Mouse (Mus musculus) hindbrain, postnatal 0 days (tissue): ENCODE measurements around the gene Ly6g. TPM values are rescaled to one million over a fixed set of nuclear protein-coding genes. Genes with fewer than 3 reads are reported as not detected.
"Not testable (repeated sequence)": the region's sequence is repeated elsewhere in the genome, so short reads cannot be mapped to it uniquely, and the experiment has no call there.

Source experiments
- ATAC-seq: fragments of 200-750 bp; cut with Nextera tagmentation; 2 replicates; pipeline ENCODE4 v1.8.0; 2017; ENCODE audit warnings: mild to moderate bottlenecking, moderate TSS enrichment, moderate library complexity
- DNase-seq: peaks from one replicate; pipeline ENCODE4 v3.0.0-alpha.2; 2015; ENCODE audit warnings: low spot score
- H3K27ac ChIP-seq: fragments of 300-500 bp; sonication (generic); 2 replicates; pipeline ENCODE4 v1.5.1; 2014; ENCODE audit warnings: mild to moderate bottlenecking
- H3K27me3 ChIP-seq: fragments of 300-500 bp; sonication (generic); 2 replicates; pipeline ENCODE4 v1.6.1; 2014; ENCODE audit warnings: low read length, mixed read lengths; ENCODE audit not compliant: insufficient read depth
- H3K36me3 ChIP-seq: fragments of 300-500 bp; sonication (generic); 2 replicates; pipeline ENCODE4 v1.6.1; 2014; ENCODE audit warnings: low read length, mixed read lengths; ENCODE audit not compliant: insufficient read depth
- H3K4me1 ChIP-seq: fragments of 300-500 bp; sonication (generic); 2 replicates; pipeline ENCODE4 v1.6.1; 2014; ENCODE audit warnings: antibody characterized with exemption, low read length, mixed read lengths; ENCODE audit not compliant: insufficient read depth
- H3K4me2 ChIP-seq: fragments of 300-500 bp; sonication (generic); 2 replicates; pipeline ENCODE4 v1.6.1; 2014; ENCODE audit warnings: low read depth, mild to moderate bottlenecking, low read length, moderate library complexity, mixed read lengths
- H3K4me3 ChIP-seq: fragments of 300-500 bp; sonication (generic); 2 replicates; pipeline ENCODE4 v1.5.1; 2014; ENCODE audit warnings: low read length
- H3K9ac ChIP-seq: fragments of 300-500 bp; sonication (generic); replicated peaks from 2 replicates; pipeline ENCODE4 v1.6.1; 2014; ENCODE audit warnings: mild to moderate bottlenecking, low read length, moderate library complexity, mixed read lengths
- H3K9me3 ChIP-seq: fragments of 300-500 bp; sonication (generic); 2 replicates; pipeline ENCODE4 v1.6.1; 2016; ENCODE audit warnings: low read length, mixed read lengths
- CTCF ChIP-seq: IDR thresholded peaks from 2 replicates; pipeline ENCODE4 v1.5.1; 2016; ENCODE audit warnings: antibody characterized with exemption, control low read depth, low read depth
- WGBS: fragments of 180-500 bp; shearing (Covaris S2); extraction: QIAGEN DNeasy Blood & Tissue Kit; methylation state at CpG from one replicate; pipeline ENCODE4 v1.1.7; 2014; 5-methylcytosine and 5-hydroxymethylcytosine counted together
- polyA plus RNA-seq: library from polyadenylated mRNA; unstranded; fragments of >200 nt; fragmentation: Nextera tagmentation; extraction: Ambion mirVana; gene quantifications from 2 replicates; pipeline ENCODE4 v1.2.1, GENCODE M21; 2015
- total RNA-seq: library from RNA; depleted of rRNA; stranded (reverse); fragments of >200 nt; gene quantifications from 2 replicates; pipeline ENCODE4 v1.2.3, GENCODE M21; 2014

Ly6g gene
- total and polyA plus RNA-seq, 2 experiments from 2014 or later, result 0.15 TPM; not detected in 1

DNA sequence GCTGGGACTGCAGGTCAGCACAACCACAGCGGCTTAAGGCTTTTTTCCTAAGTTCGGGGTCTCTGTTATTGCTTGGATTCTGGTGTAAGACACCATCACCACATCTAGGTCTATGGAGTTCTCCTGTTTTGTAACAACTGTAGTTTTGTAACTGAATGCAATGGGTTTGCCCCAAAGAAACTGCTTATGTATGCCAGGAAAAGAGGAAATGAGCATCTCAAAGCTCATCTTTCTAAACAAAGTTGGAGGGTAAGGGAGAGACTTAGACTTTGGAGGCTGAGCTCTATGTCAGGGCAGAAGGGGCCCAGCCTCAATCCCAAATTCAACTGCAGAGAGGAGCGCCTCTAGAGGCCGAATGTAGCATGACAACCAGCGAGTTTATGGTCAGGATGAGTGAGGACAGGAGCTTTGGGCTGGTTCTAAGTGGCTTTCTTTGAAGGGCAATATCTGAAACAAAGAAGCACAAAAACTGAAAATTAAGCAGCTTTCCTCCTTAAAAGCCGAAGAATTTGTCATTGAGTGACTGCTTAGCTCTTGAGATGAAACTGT lies 13.2 kb upstream of the Ly6g start:
- not testable (repeated sequence) for H3K36me3 ChIP-seq, H3K9ac ChIP-seq, H3K27me3 ChIP-seq, H3K4me2 ChIP-seq, H3K4me1 ChIP-seq, H3K4me3 ChIP-seq, H3K9me3 ChIP-seq, ATAC-seq, H3K27ac ChIP-seq
- DNase-seq, result peak; percentile 21
- 45% methylated on average over 6 of the region's 6 CpGs for WGBS
- peak; percentile 64 for TF ChIP-seq CTCF

GRCm38 (mm10) chr15:75143735-75144134 lies 11.3 kb upstream of the Ly6g start:
- no peak for DNase-seq
- H3K4me2 ChIP-seq, result no peak overlapping the region
- no peaks in the 10 kb centered on the region for H3K9me3 ChIP-seq
- no peaks in the 10 kb centered on the region for H3K27me3 ChIP-seq
- WGBS, result 67% methylated on average over 3 of the region's 3 CpGs
- ATAC-seq, result no peak
- no peaks in the 10 kb centered on the region for H3K4me1 ChIP-seq
- no peak overlapping the region for H3K27ac ChIP-seq
- no peaks in the 10 kb centered on the region for H3K36me3 ChIP-seq
- peak; percentile 64 for TF ChIP-seq CTCF
- H3K4me3 ChIP-seq, result no peak overlapping the region
- H3K9ac ChIP-seq, result no peak overlapping the region

- ATAC-seq (no peak), DNase-seq (no peak)
- Histone ChIP-seq H3K36me3 (no peaks in the 10 kb centered on the region), H3K27ac (no peak overlapping the region), H3K27me3 (no peaks in the 10 kb centered on the region), H3K4me1 (no peaks in the 10 kb centered on the region), H3K9me3 (no peaks in the 10 kb centered on the region), H3K4me3 (no peak overlapping the region), H3K9ac (no peak overlapping the region), H3K4me2 (no peak overlapping the region)
- no peak for TF ChIP-seq CTCF
These were observed 2.0 kb upstream of the Ly6g start for GRCm38 (mm10) chr15:75153087-75153486.

DNA sequence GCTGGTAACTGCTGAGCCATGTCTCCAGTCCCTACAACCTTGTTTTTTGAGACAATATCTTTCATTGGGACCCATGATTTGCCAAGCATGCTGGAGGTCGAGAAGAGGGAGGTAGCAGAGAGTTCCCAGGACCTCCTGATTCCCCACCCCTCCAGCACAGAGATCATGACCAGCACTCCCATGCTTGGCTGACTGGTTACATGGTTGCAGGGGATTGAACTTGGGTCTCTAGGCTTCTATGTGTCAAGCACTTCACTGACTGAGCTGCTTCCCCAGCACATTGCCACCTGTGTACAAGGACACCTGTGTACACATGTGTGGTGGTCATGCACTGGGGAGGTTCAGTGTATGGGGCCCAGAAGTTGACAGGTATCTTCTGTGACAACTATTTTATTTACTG lies 2.6 kb downstream of the Ly6g start:
- Histone ChIP-seq H3K4me1 (no peaks in the 10 kb centered on the region), H3K4me3 (no peak overlapping the region), H3K9me3 (no peaks in the 10 kb centered on the region), H3K36me3 (no peaks in the 10 kb centered on the region), H3K27ac (no peak overlapping the region), H3K4me2 (no peak overlapping the region), H3K27me3 (no peaks in the 10 kb centered on the region), H3K9ac (no peak overlapping the region)
- no peak for TF ChIP-seq CTCF
- WGBS, result 56% methylated on average over 1 of the region's 1 CpGs
- ATAC-seq (no peak), DNase-seq (no peak)

DNA sequence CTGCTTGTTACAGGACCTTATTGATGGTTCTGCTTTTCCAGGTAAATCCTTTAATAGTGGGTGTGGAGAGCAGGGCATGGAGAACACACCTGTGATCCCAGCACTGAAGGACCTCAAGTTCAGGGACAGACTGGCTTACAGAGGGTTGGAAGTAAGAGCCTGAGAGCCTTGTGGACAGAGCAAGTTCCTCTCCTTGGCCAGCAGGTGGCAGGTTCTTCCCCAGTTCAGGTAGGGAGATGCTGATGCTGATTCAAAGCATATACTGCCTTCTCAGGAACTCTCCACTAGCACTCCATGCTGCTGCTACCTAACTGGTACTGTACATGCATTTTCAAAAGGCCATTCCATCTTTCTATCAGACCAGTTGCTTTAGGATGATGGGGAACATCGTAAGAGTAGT lies 20.5 kb downstream of the Ly6g start:
- Histone ChIP-seq H3K4me1 (no peaks in the 10 kb centered on the region), H3K4me2 (no peak overlapping the region), H3K4me3 (no peak overlapping the region), H3K9ac (no peak overlapping the region), H3K9me3 (no peaks in the 10 kb centered on the region), H3K27me3 (no peaks in the 10 kb centered on the region), H3K27ac (no peak overlapping the region), H3K36me3 (no peaks in the 10 kb centered on the region)
- DNase-seq (peak; percentile 59), ATAC-seq (no peak)
- 71% methylated on average over 1 of the region's 1 CpGs for WGBS
- peak; percentile 72 for TF ChIP-seq CTCF

- H3K9me3 ChIP-seq, result no peaks in the 10 kb centered on the region
- no peak overlapping the region for H3K4me3 ChIP-seq
- H3K36me3 ChIP-seq, result no peaks in the 10 kb centered on the region
- H3K4me2 ChIP-seq, result no peak overlapping the region
- H3K27ac ChIP-seq, result no peak overlapping the region
- ATAC-seq, result no peak
- no peak for TF ChIP-seq CTCF
- DNase-seq, result no peak
- 31% methylated on average over 2 of the region's 2 CpGs for WGBS
- no peaks in the 10 kb centered on the region for H3K4me1 ChIP-seq
- no peak overlapping the region for H3K9ac ChIP-seq
- no peaks in the 10 kb centered on the region for H3K27me3 ChIP-seq
These were observed 31.3 kb downstream of the Ly6g start for GRCm38 (mm10) chr15:75186291-75186690.

- peak; percentile 53 for DNase-seq
- 73% methylated on average over 2 of the region's 2 CpGs for WGBS
- peak; percentile 78 for TF ChIP-seq CTCF
These were observed 34.1 kb downstream of the Ly6g start for GRCm38 (mm10) chr15:75189116-75189515.

More at GRCm38 (mm10) chr15:75189116-75189515, 34.1 kb downstream of the Ly6g start:
- Histone ChIP-seq H3K4me3 (no peak overlapping the region), H3K36me3 (no peaks in the 10 kb centered on the region), H3K4me2 (no peak overlapping the region), H3K4me1 (no peaks in the 10 kb centered on the region), H3K9me3 (no peaks in the 10 kb centered on the region), H3K27me3 (no peaks in the 10 kb centered on the region), H3K27ac (no peak overlapping the region), H3K9ac (no peak overlapping the region)
- no peak for ATAC-seq
